ENCODE assay signal across 8 mouse cellular contexts in genomic region chr6:100833355-100833754, GRCm38 (mm10). TPM values are rescaled to one million over a fixed set of nuclear protein-coding genes. Genes with fewer than 3 reads are reported as not detected.
DNase-seq lines count a peak whose midpoint lies in the region; ATAC-seq and TF ChIP-seq lines count a peak whose summit lies in the region.

Gene Ppp4r2, plus strand, starts transcription at chr6:100833622.

- peak within 1 kb of the TSS; percentile 85 for H3K9ac ChIP-seq in CH12.LX (ENCODE audit: insufficient read depth, low read depth)
- peak within 1 kb of the TSS; percentile 87 for H3K9ac ChIP-seq in forebrain, embryonic 12.5 days
- H3K9ac ChIP-seq in heart, postnatal 0 days (replicated peaks; ENCODE audit: low read depth, low read length) = peak within 1 kb of the TSS; percentile 92
- H3K9ac ChIP-seq in liver, embryonic 16.5 days (ENCODE audit: low read depth, low read length) = peak within 1 kb of the TSS; percentile 84
- H3K9ac ChIP-seq in neural tube, embryonic 13.5 days = peak within 1 kb of the TSS; percentile 91

- peaks cover 24 to 35% of the 10 kb centered on the region in 2 experiments for H3K36me3 ChIP-seq in CH12.LX (replicated peaks in 1 of 2; ENCODE audit: control insufficient read depth in 1 of 2, insufficient read depth in 1 of 2, low read length in 1 of 2)
- H3K36me3 ChIP-seq in forebrain, embryonic 12.5 days (replicated peaks) = peaks cover 31% of the 10 kb centered on the region
- H3K36me3 ChIP-seq in heart, postnatal 0 days (replicated peaks; ENCODE audit: control insufficient read depth, insufficient read depth, low read length) = peaks cover 24% of the 10 kb centered on the region
- peaks cover 15% of the 10 kb centered on the region for H3K36me3 ChIP-seq in liver, embryonic 16.5 days (ENCODE audit: control insufficient read depth, insufficient read depth)
- peaks cover 31% of the 10 kb centered on the region for H3K36me3 ChIP-seq in neural tube, embryonic 13.5 days
- peaks cover 2% of the 10 kb centered on the region for H3K36me3 ChIP-seq in testis, adult 2 months (ENCODE audit: control insufficient read depth, insufficient read depth, low read length)

- peak; percentile 63; the same call in 1 of the 2 replicates for TF ChIP-seq POLR2A in CH12.LX (IDR thresholded peaks at IDR 0.05; ENCODE audit: low read depth, low read length)
- peak; percentile 45; the same call in 1 of the 2 replicates for TF ChIP-seq POLR2A in testis, adult 2 months (IDR thresholded peaks at IDR 0.05; ENCODE audit: control insufficient read depth, low read depth, low read length)

- H3K27ac ChIP-seq in CH12.LX (ENCODE audit: insufficient read depth, low read depth) = peak within 1 kb of the TSS; percentile 34; the same call in 1 of the 2 replicates
- H3K27ac ChIP-seq in forebrain, embryonic 12.5 days = peak within 1 kb of the TSS; percentile 92
- peak within 1 kb of the TSS; percentile 86 for H3K27ac ChIP-seq in heart, postnatal 0 days (ENCODE audit: low read depth)
- peak within 1 kb of the TSS; percentile 77 for H3K27ac ChIP-seq in liver, embryonic 16.5 days (ENCODE audit: low read length)
- H3K27ac ChIP-seq in neural tube, embryonic 13.5 days (replicated peaks) = peak within 1 kb of the TSS; percentile 90
- H3K27ac ChIP-seq in testis, adult 2 months (ENCODE audit: control insufficient read depth, insufficient read depth, low read depth, low read length) = peak within 1 kb of the TSS; percentile 85

- under 1% methylated on average over 33 of the region's 50 CpGs for WGBS in forebrain, embryonic 12.5 days
- WGBS in heart, postnatal 0 days = under 1% methylated on average over 35 of the region's 50 CpGs
- under 1% methylated on average over 43 of the region's 50 CpGs for WGBS in liver, embryonic 16.5 days (ENCODE audit: insufficient replicate concordance)
- under 1% methylated on average over 37 of the region's 50 CpGs for WGBS in neural tube, embryonic 13.5 days

- ATAC-seq in forebrain, embryonic 12.5 days (ENCODE audit: low FRiP score) = peak; percentile 95
- peak; percentile 97 for ATAC-seq in heart, postnatal 0 days (ENCODE audit: insufficient read depth, low read depth)
- ATAC-seq in liver, embryonic 16.5 days (ENCODE audit: low read depth) = peak; percentile 99
- ATAC-seq in neural tube, embryonic 13.5 days (ENCODE audit: low read depth) = peak; percentile 96

- H3K27me3 ChIP-seq in CH12.LX (replicated peaks) = no peaks in the 10 kb centered on the region
- H3K27me3 ChIP-seq in forebrain, embryonic 12.5 days = no peaks in the 10 kb centered on the region
- no peaks in the 10 kb centered on the region for H3K27me3 ChIP-seq in heart, postnatal 0 days (ENCODE audit: control insufficient read depth, insufficient read depth, low read length)
- H3K27me3 ChIP-seq in liver, embryonic 16.5 days (ENCODE audit: control insufficient read depth, insufficient read depth, low read depth, low read length) = no peaks in the 10 kb centered on the region
- H3K27me3 ChIP-seq in neural tube, embryonic 13.5 days = no peaks in the 10 kb centered on the region
- H3K27me3 ChIP-seq in testis, adult 2 months (ENCODE audit: control insufficient read depth, insufficient read depth, low read length) = no peaks in the 10 kb centered on the region

- H3K4me1 ChIP-seq in CH12.LX (ENCODE audit: control insufficient read depth in 1 of 2, insufficient read depth in 2 of 2) = peaks cover 6 to 70% of the 10 kb centered on the region in 2 experiments; a peak in 3 of 4 replicates
- H3K4me1 ChIP-seq in forebrain, embryonic 12.5 days = peaks cover 26% of the 10 kb centered on the region
- H3K4me1 ChIP-seq in heart, postnatal 0 days (ENCODE audit: control insufficient read depth, insufficient read depth) = peaks cover 10% of the 10 kb centered on the region
- H3K4me1 ChIP-seq in liver, embryonic 16.5 days (ENCODE audit: control insufficient read depth, low read depth, low read length) = peaks cover 8% of the 10 kb centered on the region
- H3K4me1 ChIP-seq in neural tube, embryonic 13.5 days (replicated peaks) = peaks cover 38% of the 10 kb centered on the region
- peaks cover 3% of the 10 kb centered on the region for H3K4me1 ChIP-seq in testis, adult 2 months (ENCODE audit: control insufficient read depth, insufficient read depth, low read length)

- no peak for TF ChIP-seq CTCF in CH12.LX (conservative IDR thresholded peaks at IDR 0.05 in 1 of 2, IDR thresholded peaks at IDR 0.05 in 1 of 2; ENCODE audit: low read depth in 2 of 2, low read length in 2 of 2)
- no peak for TF ChIP-seq CTCF in heart, postnatal 0 days (IDR thresholded peaks at IDR 0.05; ENCODE audit: low read depth)
- no peak for TF ChIP-seq CTCF in testis, adult 2 months (IDR thresholded peaks at IDR 0.05; ENCODE audit: control insufficient read depth, insufficient read depth, insufficient replicate concordance, low read depth, low read length)

- DNase-seq in CH12.LX (ENCODE audit: extremely low read depth) = peak; percentile 86
- DNase-seq in c-Kit-positive CD71-positive TER-119-negative erythroid progenitor cells, embryonic 14.5 days (ENCODE audit: low read depth) = peak; percentile 77
- peak; percentile 86 for DNase-seq in heart, postnatal 0 days (ENCODE audit: low spot score)
- DNase-seq in kidney, postnatal 4 days = peak; percentile 93 to 96

- H3K79me2 ChIP-seq in CH12.LX (replicated peaks; ENCODE audit: control insufficient read depth, extremely low read depth, insufficient read depth, poor library complexity, severe bottlenecking) = peaks cover 46% of the 10 kb centered on the region

- in situ Hi-C loops in CH12.LX (cut with MboI; ENCODE audit: low pct_ligation_motif_present, low pct_unique_long_range_greater_than_20kb, low sequenced_read_pairs) = no loop called here

- peaks cover 3% of the 10 kb centered on the region for H3K9me3 ChIP-seq in CH12.LX (replicated peaks; ENCODE audit: low read length)
- no peaks in the 10 kb centered on the region for H3K9me3 ChIP-seq in forebrain, embryonic 12.5 days
- H3K9me3 ChIP-seq in heart, postnatal 0 days (replicated peaks; ENCODE audit: control insufficient read depth, low read length) = no peaks in the 10 kb centered on the region
- no peaks in the 10 kb centered on the region for H3K9me3 ChIP-seq in liver, embryonic 16.5 days (replicated peaks; ENCODE audit: control insufficient read depth, low read length)
- no peaks in the 10 kb centered on the region for H3K9me3 ChIP-seq in neural tube, embryonic 13.5 days

- dilution Hi-C loops in CH12.LX (cut with MboI; ENCODE audit: extremely low pct_ligation_motif_present, extremely low pct_unique_long_range_greater_than_20kb, low sequenced_read_pairs) = no loop called here

- no peak for TF ChIP-seq RAD21 in CH12.LX (IDR thresholded peaks at IDR 0.05; ENCODE audit: low read depth, low read length)

- peak within 1 kb of the TSS; percentile 77 to 86 (median 86) for H3K4me3 ChIP-seq in CH12.LX (replicated peaks in 1 of 3; ENCODE audit: low read depth in 2 of 3, low read length in 2 of 3, poor library complexity in 1 of 3)
- peak within 1 kb of the TSS; percentile 87 for H3K4me3 ChIP-seq in forebrain, embryonic 12.5 days (replicated peaks)
- H3K4me3 ChIP-seq in heart, postnatal 0 days (ENCODE audit: low read depth, low read length) = peak within 1 kb of the TSS; percentile 96
- H3K4me3 ChIP-seq in liver, embryonic 16.5 days (ENCODE audit: low read depth, low read length) = peak within 1 kb of the TSS; percentile 91
- peak within 1 kb of the TSS; percentile 84 for H3K4me3 ChIP-seq in neural tube, embryonic 13.5 days
- peak within 1 kb of the TSS; percentile 94 for H3K4me3 ChIP-seq in testis, adult 2 months (ENCODE audit: control insufficient read depth, low read depth, low read length)

- H3K4me2 ChIP-seq in CH12.LX (ENCODE audit: insufficient read depth, low read depth, poor library complexity, severe bottlenecking) = peak within 1 kb of the TSS; percentile 80
- H3K4me2 ChIP-seq in forebrain, embryonic 12.5 days = peak within 1 kb of the TSS; percentile 51
- peak within 1 kb of the TSS; percentile 78 for H3K4me2 ChIP-seq in heart, postnatal 0 days (ENCODE audit: low read depth, low read length)
- peak within 1 kb of the TSS; percentile 67 for H3K4me2 ChIP-seq in liver, embryonic 16.5 days (ENCODE audit: low read depth, low read length)
- peak within 1 kb of the TSS; percentile 62 for H3K4me2 ChIP-seq in neural tube, embryonic 13.5 days

- TF ChIP-seq EP300 in CH12.LX (IDR thresholded peaks at IDR 0.05; ENCODE audit: low read length) = no peak
- TF ChIP-seq EP300 in heart, postnatal 0 days (IDR thresholded peaks at IDR 0.05; ENCODE audit: low read depth) = no peak

TF ChIP-seq in CH12.LX, 34 proteins besides CTCF, POLR2A, EP300 and RAD21 (continues in another document):
- TF ChIP-seq JUND (conservative IDR thresholded peaks at IDR 0.05; ENCODE audit: low read depth, low read length) = no peak
- TF ChIP-seq CHD1 (IDR thresholded peaks at IDR 0.05; ENCODE audit: low read depth, low read length) = no peak
- TF ChIP-seq ELF1 (IDR thresholded peaks at IDR 0.05; ENCODE audit: low read depth, low read length) = no peak
- TF ChIP-seq UBTF (IDR thresholded peaks at IDR 0.05; ENCODE audit: low read depth, low read length) = no peak
- TF ChIP-seq IRF4 (IDR thresholded peaks at IDR 0.05; ENCODE audit: low read depth, low read length) = 0 out of 2 replicates have a peak, but pooled peaks have one; percentile 36
- TF ChIP-seq MAFK (IDR thresholded peaks at IDR 0.05; ENCODE audit: insufficient replicate concordance, low read length) = no peak
- no peak for TF ChIP-seq POLR2AphosphoS2 (IDR thresholded peaks at IDR 0.05; ENCODE audit: low read depth, low read length)
- peak; percentile 89 for TF ChIP-seq NRF1 (IDR thresholded peaks at IDR 0.05; ENCODE audit: low read depth, low read length)
- TF ChIP-seq KAT2A (IDR thresholded peaks at IDR 0.05; ENCODE audit: insufficient replicate concordance, low read length) = no peak
- TF ChIP-seq MXI1 (IDR thresholded peaks at IDR 0.05; ENCODE audit: low read depth, low read length) = no peak
- TF ChIP-seq BHLHE40 (IDR thresholded peaks at IDR 0.05; ENCODE audit: low read depth, low read length) = peak; percentile 83
- peak; percentile 18; the same call in 1 of the 2 replicates for TF ChIP-seq MEF2A (IDR thresholded peaks at IDR 0.05; ENCODE audit: borderline replicate concordance, low read depth, low read length)
- TF ChIP-seq RCOR1 (conservative IDR thresholded peaks at IDR 0.05; ENCODE audit: low read depth, low read length) = no peak

RNA-seq across cellular contexts. Expression of gene Ppp4r2, which starts in this region (rescaled TPM):
- 53.3 and 60.1 TPM in 2 replicates for total RNA-seq in CH12.LX (2012; rRNA removed)
- total RNA-seq in CH12.LX (2014; rRNA removed) = 134 and 144 TPM in 2 replicates
- polyA plus RNA-seq in CH12.LX (2012; ENCODE audit: insufficient read length, low read depth) = 112 and 115 TPM in 2 replicates
- 31.7 and 32.3 TPM in 2 replicates for polyA plus RNA-seq in forebrain, embryonic 12.5 days (2016; fragmentation: Nextera tagmentation; extraction: Ambion mirVana)
- 17.6 and 27.8 TPM in 2 replicates for total RNA-seq in heart, postnatal 0 days (2014; rRNA removed; ENCODE audit: low replicate concordance)
- 9.5 and 11.2 TPM in 2 replicates for polyA plus RNA-seq in heart, postnatal 0 days (2015; fragmentation: Nextera tagmentation; extraction: Ambion mirVana)
- 4.6 and 5.3 TPM in 2 replicates for polyA plus RNA-seq in liver, embryonic 16.5 days (2015; fragmentation: Nextera tagmentation; extraction: Ambion mirVana)
- 17.2 and 21.2 TPM in 2 replicates for polyA plus RNA-seq in neural tube, embryonic 13.5 days (2015; fragmentation: Nextera tagmentation; extraction: Ambion mirVana)
- 38.9 and 43.6 TPM in 2 replicates for polyA plus RNA-seq in testis, adult 2 months (2012; rRNA removed)

Comparison
In these comparisons a context has a peak if more than half of its experiments do, and no peak if none do; other contexts are left out.
1. Peak in every context shown above with its lines: DNase-seq, ATAC-seq, H3K4me3 ChIP-seq and H3K27ac ChIP-seq.
2. H3K27ac ChIP-seq: peak in every context shown above with its lines; median percentile 92 in forebrain, embryonic 12.5 days; 90 in neural tube, embryonic 13.5 days; 86 in heart, postnatal 0 days; 85 in testis, adult 2 months; 77 in liver, embryonic 16.5 days; 34 in CH12.LX.